Mouse (Mus musculus) ES-E14 (cell line): ENCODE results near the gene Apol7a. TPM values are rescaled to one million over a fixed set of nuclear protein-coding genes. Genes with fewer than 3 reads are reported as not detected.
A peak's percentile ranks its signal among the peaks of the same experiment; 100 is the strongest.

Experiments
- DNase-seq: peaks from one replicate; pipeline ENCODE4 v3.0.0-alpha.2; 2013; ENCODE audit warnings: low read depth, low spot score
- H3K27ac ChIP-seq: 2 replicates; pipeline ENCODE4 v1.5.1; 2012; ENCODE audit warnings: low read depth, mild to moderate bottlenecking, low read length, moderate library complexity, mixed read lengths; ENCODE audit not compliant: poor library complexity, insufficient read depth, severe bottlenecking
- H3K36me3 ChIP-seq: 2 replicates; pipeline ENCODE4 v1.6.1; 2012; ENCODE audit warnings: mild to moderate bottlenecking, low read length, moderate library complexity, mixed read lengths; ENCODE audit not compliant: control insufficient read depth, poor library complexity, insufficient read depth, severe bottlenecking
- H3K4me1 ChIP-seq, 2 experiments: fragments of 150-350 bp in 1 of 2; sonication (generic) in 1 of 2; 2 replicates each; pipeline ENCODE4 v1.6.1; 2012; ENCODE audit warnings: low read length in 2 of 2, mild to moderate bottlenecking in 1 of 2, mixed read lengths in 1 of 2; ENCODE audit not compliant: control insufficient read depth in 2 of 2, insufficient read depth in 2 of 2, poor library complexity in 1 of 2
- H3K4me3 ChIP-seq, 2 experiments: fragments of 150-350 bp in 1 of 2; sonication (generic) in 1 of 2; 2 replicates each; pipeline ENCODE4 v1.5.1; 2012; ENCODE audit warnings: low read length in 2 of 2, low read depth in 1 of 2, mild to moderate bottlenecking in 1 of 2, mixed read lengths in 1 of 2; ENCODE audit not compliant: insufficient read depth in 1 of 2, poor library complexity in 1 of 2, severe bottlenecking in 1 of 2
- H3K9ac ChIP-seq: 2 replicates; pipeline ENCODE4 v1.6.1; 2012; ENCODE audit warnings: low read depth, mild to moderate bottlenecking, low read length, mixed read lengths; ENCODE audit not compliant: poor library complexity, insufficient read depth, severe bottlenecking
- H3K9me3 ChIP-seq: fragments of 150-350 bp; sonication (generic); 2 replicates; pipeline ENCODE4 v1.6.1; 2012; ENCODE audit warnings: low read depth, mild to moderate bottlenecking, low read length; ENCODE audit not compliant: control insufficient read depth, insufficient read depth
- CHD2 ChIP-seq: IDR thresholded peaks from 2 replicates; pipeline ENCODE4 v1.6.1; 2014; ENCODE audit warnings: mild to moderate bottlenecking, low read depth, low read length, inconsistent platforms
- HCFC1 ChIP-seq: IDR thresholded peaks from 2 replicates; pipeline ENCODE4 v1.6.1; 2012; ENCODE audit warnings: low read length, inconsistent platforms, borderline replicate concordance; ENCODE audit not compliant: insufficient read depth
- MAFK ChIP-seq: IDR thresholded peaks from 2 replicates; pipeline ENCODE4 v1.6.1; 2014; ENCODE audit warnings: mild to moderate bottlenecking, low read depth, low read length, inconsistent platforms; ENCODE audit not compliant: insufficient read depth
- ZC3H11A ChIP-seq: IDR thresholded peaks from 2 replicates; pipeline ENCODE4 v1.6.1; 2012; ENCODE audit warnings: low read depth, mild to moderate bottlenecking, inconsistent platforms, low read length, borderline replicate concordance
- ZNF384 ChIP-seq: IDR thresholded peaks from 2 replicates; pipeline ENCODE4 v1.6.1; 2012; ENCODE audit warnings: low read depth, low read length, inconsistent platforms
- in situ Hi-C, 2 experiments: fragments of 600-800 bp; cut with MboI; formaldehyde crosslinking; loops; one replicate each; pipeline ENCODE4 v1.15.1; 2025; ENCODE audit warnings: low sequenced_read_pairs in 2 of 2, inconsistent platforms in 1 of 2; ENCODE audit not compliant: unreplicated experiment in 2 of 2
- total RNA-seq: library from RNA; depleted of rRNA; stranded (reverse); fragments of 300-350 nt; gene quantifications from 2 replicates; pipeline ENCODE4 v1.2.3, GENCODE M21; 2012; rRNA removed

Apol7a gene
- total RNA-seq, 1 experiment, result 0.27 TPM

GRCm38 (mm10) chr15:77338924-77339429, 59.9 kb downstream of the Apol7a start:
- H3K27ac ChIP-seq, result peak overlapping the region; percentile 96

GRCm38 (mm10) chr15:77338451-77338850, 60.5 kb downstream of the Apol7a start:
- peak overlapping the region; percentile 96 for H3K27ac ChIP-seq
- no peaks in the 10 kb centered on the region for H3K9me3 ChIP-seq
- peak overlapping the region; percentile 27; the same call in 1 of the 2 replicates for H3K9ac ChIP-seq
- no peaks in the 10 kb centered on the region for H3K36me3 ChIP-seq
- TF ChIP-seq CHD2 (0 out of 2 replicates have a peak, but pooled peaks have one; percentile 49), HCFC1 (no peak)
- in situ Hi-C loops, result no loop called here
- H3K4me3 ChIP-seq, result peak overlapping the region; percentile 55 to 59
- DNase-seq, result no peak
- peaks cover 26 to 29% of the 10 kb centered on the region in 2 experiments for H3K4me1 ChIP-seq

More at GRCm38 (mm10) chr15:77338924-77339429, 59.9 kb downstream of the Apol7a start:
- Histone ChIP-seq H3K4me3 (peak overlapping the region; percentile 19 to 59; a peak in 2 of 4 replicates), H3K36me3 (no peaks in the 10 kb centered on the region), H3K4me1 (peaks cover 25 to 33% of the 10 kb centered on the region in 2 experiments), H3K9ac (no peak overlapping the region), H3K9me3 (no peaks in the 10 kb centered on the region)
- no peak for DNase-seq
- TF ChIP-seq ZNF384 (peak; percentile 94), ZC3H11A (no peak), CHD2 (no peak), MAFK (no peak), HCFC1 (no peak)
- in situ Hi-C loops, result no loop called here

Other genes starting within 250 kb of the Apol7a start
- 55.3 and 56.4 TPM in 2 replicates for gene Rbfox2, start 92.1 kb downstream of the Apol7a start, total RNA-seq
- not detected in 2 replicates for gene Apol9a, start 12.0 kb upstream of the Apol7a start, total RNA-seq
- 3.0 and 3.8 TPM in 2 replicates for gene Apol7b, start 48.4 kb upstream of the Apol7a start, total RNA-seq
- not detected in 2 replicates for gene Apol10a, start 77.9 kb upstream of the Apol7a start, total RNA-seq
- not detected in 2 replicates for gene Apol11a, start 109.2 kb upstream of the Apol7a start, total RNA-seq
- gene Apol7c, start 134.2 kb upstream of the Apol7a start, total RNA-seq, result not detected in 2 replicates
- gene 1700025B11Rik, start 162.8 kb upstream of the Apol7a start, total RNA-seq, result not detected in 2 replicates
- gene Apol10b, start 197.0 kb upstream of the Apol7a start, total RNA-seq, result 0.21 TPM in 1 of 2 replicates, not detected in the other
- gene Gm36245, start 200.1 kb upstream of the Apol7a start, total RNA-seq, result not detected in 2 replicates
- gene Apol11b, start 244.2 kb upstream of the Apol7a start, total RNA-seq, result not detected in 2 replicates